Mouse (Mus musculus) olfactory bulb, adult 2 months (tissue): ENCODE data around the gene E130114P18Rik. TPM values are rescaled to one million over a fixed set of nuclear protein-coding genes. Genes with fewer than 3 reads are reported as not detected.

Source experiments
- H3K27ac ChIP-seq: fragments of 200-500 bp; 2 replicates; pipeline ENCODE4 v1.5.1; 2012; ENCODE audit warnings: low read depth, low read length; ENCODE audit not compliant: insufficient read depth
- H3K4me1 ChIP-seq: fragments of 200-500 bp; 2 replicates; pipeline ENCODE4 v1.6.1; 2012; ENCODE audit warnings: low read length; ENCODE audit not compliant: control insufficient read depth, insufficient read depth
- H3K4me3 ChIP-seq: fragments of 200-500 bp; 2 replicates; pipeline ENCODE4 v1.5.1; 2012; ENCODE audit warnings: mild to moderate bottlenecking, low read depth, low read length, moderate library complexity; ENCODE audit not compliant: insufficient read depth
- CTCF ChIP-seq: fragments of 200-500 bp; IDR thresholded peaks from 2 replicates; pipeline ENCODE4 v1.5.1; 2012; ENCODE audit warnings: low read depth, mild to moderate bottlenecking, low read length, moderate library complexity; ENCODE audit not compliant: insufficient read depth
- POLR2A ChIP-seq: fragments of 200-500 bp; IDR thresholded peaks from 2 replicates; pipeline ENCODE4 v1.6.1; 2012; ENCODE audit warnings: mild to moderate bottlenecking, low read depth, low read length, moderate library complexity; ENCODE audit not compliant: insufficient read depth
- WGBS: fragments of 180-500 bp; shearing (Covaris S2); methylation state at CpG from one replicate; pipeline ENCODE4 v1.1.7; 2018; 5-methylcytosine and 5-hydroxymethylcytosine counted together
- polyA plus RNA-seq: library from polyadenylated mRNA; stranded (reverse); fragments of >200 nt; gene quantifications from 2 replicates; pipeline ENCODE4 v1.2.4, GENCODE M21; 2012; ENCODE audit warnings: low replicate concordance; ENCODE audit not compliant: missing spikeins, insufficient read depth, insufficient read length

Gene E130114P18Rik
- polyA plus RNA-seq, 1 experiment: not detected

DNA sequence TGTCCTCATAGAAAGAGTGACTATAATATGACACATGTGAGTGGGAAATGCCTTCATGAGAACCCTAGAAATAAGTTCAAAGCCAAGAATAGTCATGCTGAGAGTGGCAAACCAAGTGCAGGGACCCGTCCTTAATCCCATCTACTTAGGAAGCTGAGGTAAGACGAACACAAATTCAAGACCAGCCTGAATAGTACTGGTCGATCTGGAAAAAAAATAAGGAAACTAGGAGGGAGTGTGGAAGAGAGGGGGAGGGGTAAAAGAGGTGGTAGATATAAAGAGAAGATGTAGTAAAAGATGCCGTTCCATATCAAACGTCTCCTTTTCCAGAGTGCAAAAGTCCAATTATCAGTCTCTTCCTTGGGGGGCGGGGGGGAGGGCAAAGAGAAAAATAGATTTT is 213.7 kb downstream of the E130114P18Rik start:
- no peaks in the 10 kb centered on the region for H3K4me1 ChIP-seq
- TF ChIP-seq CTCF: no peak
- TF ChIP-seq POLR2A: no peak
- 48% methylated on average over 6 of the region's 6 CpGs for WGBS
- H3K4me3 ChIP-seq: no peak overlapping the region
- no peak overlapping the region for H3K27ac ChIP-seq

DNA sequence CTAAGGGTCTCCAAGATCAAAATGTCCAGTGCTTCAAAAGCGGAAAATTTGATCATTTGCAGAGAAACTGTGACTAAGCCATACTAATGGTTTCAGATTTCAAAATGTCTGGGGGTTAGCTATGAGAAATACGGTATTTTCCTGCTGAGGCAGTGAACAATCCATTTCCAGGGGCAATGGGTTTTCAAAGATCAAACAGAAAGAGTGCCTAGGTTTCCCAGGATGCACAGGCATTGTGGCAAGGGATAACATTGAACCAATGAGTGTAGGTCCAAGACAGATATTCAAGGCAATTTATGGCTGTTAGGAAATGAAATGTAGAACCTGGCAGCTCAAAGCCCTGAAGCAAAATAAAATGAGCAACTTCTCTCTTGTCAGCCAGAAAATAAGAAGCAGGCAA is 220.3 kb downstream of the E130114P18Rik start:
- TF ChIP-seq POLR2A (no peak), CTCF (no peak)

GRCm38 (mm10) chr4:97544016-97544415 is 233.9 kb downstream of the E130114P18Rik start:
- Histone ChIP-seq H3K4me3 (no peak overlapping the region), H3K4me1 (no peaks in the 10 kb centered on the region), H3K27ac (no peak overlapping the region)
- 67% methylated on average over 5 of the region's 5 CpGs for WGBS
- TF ChIP-seq POLR2A: no peak
- no peak for TF ChIP-seq CTCF

More for the DNA sequence above, 220.3 kb downstream of the E130114P18Rik start:
- no peak overlapping the region for H3K27ac ChIP-seq
- H3K4me1 ChIP-seq: no peaks in the 10 kb centered on the region
- H3K4me3 ChIP-seq: no peak overlapping the region
- WGBS: 96% methylated on average over 2 of the region's 2 CpGs

DNA sequence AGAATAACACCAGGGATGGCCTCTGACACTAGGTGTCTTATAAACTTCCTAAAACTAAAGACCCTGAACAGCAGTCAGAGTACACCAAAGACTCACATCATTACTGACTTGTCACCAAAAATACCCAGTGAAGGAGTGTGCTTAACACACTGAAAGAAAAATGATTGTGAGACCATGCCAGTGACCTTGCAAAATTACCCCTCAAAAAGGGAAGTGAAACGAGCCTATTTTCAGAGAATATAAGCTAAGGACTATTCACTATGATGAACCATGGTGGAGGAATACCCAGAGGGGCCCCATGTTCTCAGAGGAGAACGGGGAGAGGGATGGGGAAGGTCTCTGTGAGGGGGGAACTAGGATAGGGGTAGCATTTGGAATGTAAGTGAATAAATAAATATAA is 245.8 kb downstream of the E130114P18Rik start:
- Histone ChIP-seq H3K4me3 (no peak overlapping the region), H3K27ac (no peak overlapping the region), H3K4me1 (no peaks in the 10 kb centered on the region)
- 80% methylated on average over 2 of the region's 2 CpGs for WGBS
- TF ChIP-seq POLR2A (no peak), CTCF (no peak)

GRCm38 (mm10) chr4:97528517-97528916 is 249.4 kb downstream of the E130114P18Rik start:
- Histone ChIP-seq H3K4me1 (no peaks in the 10 kb centered on the region), H3K4me3 (no peak overlapping the region), H3K27ac (no peak overlapping the region)
- 91% methylated on average over 2 of the region's 2 CpGs for WGBS
- TF ChIP-seq POLR2A (no peak), CTCF (no peak)

Other genes starting within 250 kb of the E130114P18Rik start
- gene Nfia, start 5.3 kb downstream of the E130114P18Rik start, polyA plus RNA-seq: not detected in 2 replicates